Mouse (Mus musculus) intestine, postnatal 0 days (tissue): ENCODE measurements at regions not wholly inside any gene's neighbourhood (a gene's known extent, or its start where the extent isn't known, plus 50 kb on each side); places are given as distances from the start of the nearest gene placed in this dataset.

Source experiments
- ATAC-seq: fragments of 200-750 bp; cut with Nextera tagmentation; 2 replicates; pipeline ENCODE4 v1.8.0; 2017; ENCODE audit warnings: mild to moderate bottlenecking, moderate TSS enrichment, moderate library complexity
- H3K27ac ChIP-seq: fragments of 300-500 bp; sonication (generic); 2 replicates; pipeline ENCODE4 v1.5.1; 2014; ENCODE audit warnings: mild to moderate bottlenecking, low read depth, low read length, moderate library complexity
- H3K27me3 ChIP-seq: fragments of 300-500 bp; sonication (generic); replicated peaks from 2 replicates; pipeline ENCODE4 v1.6.1; 2014; ENCODE audit warnings: low read length, mixed read lengths; ENCODE audit not compliant: control insufficient read depth, insufficient read depth
- H3K36me3 ChIP-seq: fragments of 300-500 bp; sonication (generic); 2 replicates; pipeline ENCODE4 v1.6.1; 2014; ENCODE audit warnings: mild to moderate bottlenecking, moderate library complexity; ENCODE audit not compliant: control insufficient read depth, insufficient read depth
- H3K4me1 ChIP-seq: fragments of 300-500 bp; sonication (generic); replicated peaks from 2 replicates; pipeline ENCODE4 v1.6.1; 2014; ENCODE audit warnings: antibody characterized with exemption, low read length, mixed read lengths; ENCODE audit not compliant: control insufficient read depth, insufficient read depth
- H3K4me2 ChIP-seq: fragments of 300-500 bp; sonication (generic); replicated peaks from 2 replicates; pipeline ENCODE4 v1.6.1; 2014; ENCODE audit warnings: low read depth, mild to moderate bottlenecking, moderate library complexity
- H3K4me3 ChIP-seq: fragments of 300-500 bp; sonication (generic); 2 replicates; pipeline ENCODE4 v1.5.1; 2014; ENCODE audit warnings: low read depth, low read length
- H3K9ac ChIP-seq: fragments of 300-500 bp; sonication (generic); 2 replicates; pipeline ENCODE4 v1.6.1; 2014; ENCODE audit warnings: mild to moderate bottlenecking, low read depth, low read length
- H3K9me3 ChIP-seq: fragments of 300-500 bp; sonication (generic); 2 replicates; pipeline ENCODE4 v1.6.1; 2016; ENCODE audit warnings: mixed run types; ENCODE audit not compliant: control insufficient read depth
- CTCF ChIP-seq: sonication (generic); IDR thresholded peaks from 2 replicates; pipeline ENCODE4 v1.5.1; 2016; ENCODE audit warnings: low read depth, mild to moderate bottlenecking, control low read depth, antibody characterized with exemption, moderate library complexity
- WGBS: fragments of 180-500 bp; shearing (Covaris S2); extraction: QIAGEN DNeasy Blood & Tissue Kit; methylation state at CpG from one replicate; pipeline ENCODE4 v1.1.7; 2014; 5-methylcytosine and 5-hydroxymethylcytosine counted together

- H3K27ac ChIP-seq, result no peak overlapping the region
- no peak overlapping the region for H3K4me3 ChIP-seq
- H3K36me3 ChIP-seq, result no peaks in the 10 kb centered on the region
- no peak overlapping the region for H3K4me2 ChIP-seq
- H3K9ac ChIP-seq, result no peak overlapping the region
- no peak for TF ChIP-seq CTCF
- WGBS, result 47% methylated on average over 3 of the region's 3 CpGs
- H3K4me1 ChIP-seq, result no peaks in the 10 kb centered on the region
- no peaks in the 10 kb centered on the region for H3K9me3 ChIP-seq
- H3K27me3 ChIP-seq, result no peaks in the 10 kb centered on the region
- no peak for ATAC-seq
Observed at GRCm38 (mm10) chr15:62743879-62744278, 1101.1 kb downstream of the Gsdmc2 start.

GRCm38 (mm10) chr15:62740746-62741145 is 1104.2 kb downstream of the Gsdmc2 start:
- TF ChIP-seq CTCF, result no peak
- Histone ChIP-seq H3K9ac (no peak overlapping the region), H3K27ac (no peak overlapping the region), H3K9me3 (no peaks in the 10 kb centered on the region), H3K27me3 (no peaks in the 10 kb centered on the region), H3K36me3 (no peaks in the 10 kb centered on the region), H3K4me1 (no peaks in the 10 kb centered on the region), H3K4me2 (no peak overlapping the region), H3K4me3 (no peak overlapping the region)
- ATAC-seq, result no peak
- 87% methylated on average over 2 of the region's 2 CpGs for WGBS

GRCm38 (mm10) chr15:62735334-62735733 is 1109.6 kb downstream of the Gsdmc2 start:
- no peak overlapping the region for H3K4me2 ChIP-seq
- 75% methylated on average over 1 of the region's 1 CpGs for WGBS
- no peak overlapping the region for H3K27ac ChIP-seq
- no peaks in the 10 kb centered on the region for H3K9me3 ChIP-seq
- no peak for ATAC-seq
- H3K9ac ChIP-seq, result no peak overlapping the region
- no peaks in the 10 kb centered on the region for H3K27me3 ChIP-seq
- no peaks in the 10 kb centered on the region for H3K4me1 ChIP-seq
- no peak for TF ChIP-seq CTCF
- no peak overlapping the region for H3K4me3 ChIP-seq
- H3K36me3 ChIP-seq, result no peaks in the 10 kb centered on the region

- WGBS, result 73% methylated on average over 3 of the region's 3 CpGs
Observed at GRCm38 (mm10) chr15:62734900-62735299, 1110.1 kb downstream of the Gsdmc2 start.

GRCm38 (mm10) chr15:62730524-62730923 is 1114.5 kb downstream of the Gsdmc2 start:
- Histone ChIP-seq H3K4me3 (no peak overlapping the region), H3K36me3 (no peaks in the 10 kb centered on the region), H3K4me2 (no peak overlapping the region), H3K27ac (no peak overlapping the region), H3K9ac (no peak overlapping the region), H3K4me1 (no peaks in the 10 kb centered on the region), H3K9me3 (no peaks in the 10 kb centered on the region), H3K27me3 (no peaks in the 10 kb centered on the region)
- no peak for ATAC-seq
- no peak for TF ChIP-seq CTCF
- 58% methylated on average over 3 of the region's 3 CpGs for WGBS

More at GRCm38 (mm10) chr15:62734900-62735299, 1110.1 kb downstream of the Gsdmc2 start:
- no peak for TF ChIP-seq CTCF
- Histone ChIP-seq H3K36me3 (no peaks in the 10 kb centered on the region), H3K4me1 (no peaks in the 10 kb centered on the region), H3K27me3 (no peaks in the 10 kb centered on the region), H3K9ac (no peak overlapping the region), H3K4me3 (no peak overlapping the region), H3K9me3 (no peaks in the 10 kb centered on the region), H3K4me2 (no peak overlapping the region), H3K27ac (no peak overlapping the region)
- no peak for ATAC-seq

GRCm38 (mm10) chr15:62714265-62714664 is 1130.7 kb downstream of the Gsdmc2 start:
- no peaks in the 10 kb centered on the region for H3K9me3 ChIP-seq
- H3K36me3 ChIP-seq, result no peaks in the 10 kb centered on the region
- no peak overlapping the region for H3K27ac ChIP-seq
- no peak overlapping the region for H3K4me3 ChIP-seq
- no peaks in the 10 kb centered on the region for H3K27me3 ChIP-seq
- ATAC-seq, result no peak
- 50% methylated on average over 3 of the region's 3 CpGs for WGBS
- TF ChIP-seq CTCF, result no peak
- no peak overlapping the region for H3K9ac ChIP-seq
- H3K4me1 ChIP-seq, result 0 out of 2 replicates have a peak, but pooled peaks cover 4% of the 10 kb centered on the region
- H3K4me2 ChIP-seq, result no peak overlapping the region
